Mouse (Mus musculus): ENCODE data around the gene AC153137.1. TPM values are rescaled to one million over a fixed set of nuclear protein-coding genes. Genes with fewer than 3 reads are reported as not detected.
A peak's percentile ranks its signal among the peaks of the same experiment; 100 is the strongest.
"Not testable (repeated sequence)": the region's sequence is repeated elsewhere in the genome, so short reads cannot be mapped to it uniquely, and the experiment has no call there.

Gene AC153137.1
- total RNA-seq (2015), result not detected in 2 replicates
- not detected in 2 replicates for total RNA-seq (2017)

GRCm38 (mm10) chr1:30977868-30978267 lies at the start of gene AC153137.1:
Gene AC153137.1 (minus strand): TSS chr1:30977968.
- not testable (repeated sequence) for ATAC-seq (replicated peaks; ENCODE audit: poor library complexity)

GRCm38 (mm10) chr1:31023173-31023572 lies 45.4 kb upstream of the AC153137.1 start:
- ATAC-seq (replicated peaks; ENCODE audit: poor library complexity), result no peak

- no peak for ATAC-seq (replicated peaks; ENCODE audit: poor library complexity)
Observed at GRCm38 (mm10) chr1:31019283-31019682, 41.5 kb upstream of the AC153137.1 start.

GRCm38 (mm10) chr1:31017377-31017776 lies 39.6 kb upstream of the AC153137.1 start:
- ATAC-seq (replicated peaks; ENCODE audit: poor library complexity), result no peak

GRCm38 (mm10) chr1:31016068-31016467 lies 38.3 kb upstream of the AC153137.1 start:
- no peak for ATAC-seq (replicated peaks; ENCODE audit: poor library complexity)

DNA sequence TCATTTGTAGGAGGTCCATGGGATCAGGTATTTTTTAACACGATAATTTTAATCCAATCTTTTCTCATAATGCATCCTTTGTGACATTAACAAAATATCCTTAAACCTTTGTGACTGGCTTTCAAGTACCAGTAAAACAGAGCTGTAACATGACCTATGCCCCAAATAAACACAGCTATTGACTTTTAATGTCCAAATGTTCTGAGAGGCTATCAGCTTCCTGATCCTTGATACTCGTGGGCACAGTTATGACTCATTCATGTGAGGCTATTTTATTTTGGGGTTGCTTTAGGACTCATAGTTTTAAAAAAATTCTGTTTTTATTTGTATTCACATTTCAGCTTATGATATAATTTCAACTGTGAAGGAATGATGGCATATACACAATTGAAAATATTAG lies 37.5 kb upstream of the AC153137.1 start:
- ATAC-seq (replicated peaks; ENCODE audit: poor library complexity), result no peak

- ATAC-seq (replicated peaks; ENCODE audit: poor library complexity), result not testable (repeated sequence)
Observed at GRCm38 (mm10) chr1:30977239-30977638, 529 bp downstream of the AC153137.1 start.

- no peak for ATAC-seq (replicated peaks; ENCODE audit: poor library complexity)
Observed at GRCm38 (mm10) chr1:30951795-30952194, 26.0 kb downstream of the AC153137.1 start.

GRCm38 (mm10) chr1:30950456-30950835 lies 27.3 kb downstream of the AC153137.1 start:
- no peak for ATAC-seq (replicated peaks; ENCODE audit: poor library complexity)

- peak; percentile 79 for ATAC-seq (replicated peaks; ENCODE audit: poor library complexity)
Observed at GRCm38 (mm10) chr1:30949710-30950455, 27.9 kb downstream of the AC153137.1 start.

- ATAC-seq (replicated peaks; ENCODE audit: poor library complexity), result peak; percentile 18
Observed at GRCm38 (mm10) chr1:30948950-30949639, 28.7 kb downstream of the AC153137.1 start.

- ATAC-seq (replicated peaks; ENCODE audit: poor library complexity), result peak; percentile 12
Observed at GRCm38 (mm10) chr1:30948361-30948949, 29.3 kb downstream of the AC153137.1 start.

- no peak for ATAC-seq (replicated peaks; ENCODE audit: poor library complexity)
Observed at GRCm38 (mm10) chr1:30945136-30945535, 32.6 kb downstream of the AC153137.1 start.

- no peak for ATAC-seq (replicated peaks; ENCODE audit: poor library complexity)
Observed at GRCm38 (mm10) chr1:30940571-30940970, 37.2 kb downstream of the AC153137.1 start.

DNA sequence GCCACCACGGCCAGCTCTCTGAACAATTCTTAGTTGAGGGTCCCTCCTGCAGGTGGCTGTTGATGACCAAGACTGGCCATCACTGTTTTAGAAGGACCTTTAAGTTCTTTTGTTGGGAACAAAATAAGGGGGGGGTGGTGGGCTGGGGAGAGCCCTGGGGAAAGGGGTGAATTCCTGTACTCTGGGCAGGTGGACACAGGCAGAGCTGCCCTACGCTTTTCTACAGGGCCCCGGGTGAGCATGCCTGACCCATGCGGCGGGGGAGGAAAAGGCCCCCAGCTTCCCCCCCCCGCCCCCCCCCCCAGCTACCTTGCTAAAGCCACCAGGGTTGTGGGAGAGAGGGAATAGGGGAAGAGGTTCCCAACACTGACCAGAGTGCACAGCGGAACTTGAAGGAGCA lies 39.4 kb downstream of the AC153137.1 start:
- ATAC-seq (replicated peaks; ENCODE audit: poor library complexity), result no peak

DNA sequence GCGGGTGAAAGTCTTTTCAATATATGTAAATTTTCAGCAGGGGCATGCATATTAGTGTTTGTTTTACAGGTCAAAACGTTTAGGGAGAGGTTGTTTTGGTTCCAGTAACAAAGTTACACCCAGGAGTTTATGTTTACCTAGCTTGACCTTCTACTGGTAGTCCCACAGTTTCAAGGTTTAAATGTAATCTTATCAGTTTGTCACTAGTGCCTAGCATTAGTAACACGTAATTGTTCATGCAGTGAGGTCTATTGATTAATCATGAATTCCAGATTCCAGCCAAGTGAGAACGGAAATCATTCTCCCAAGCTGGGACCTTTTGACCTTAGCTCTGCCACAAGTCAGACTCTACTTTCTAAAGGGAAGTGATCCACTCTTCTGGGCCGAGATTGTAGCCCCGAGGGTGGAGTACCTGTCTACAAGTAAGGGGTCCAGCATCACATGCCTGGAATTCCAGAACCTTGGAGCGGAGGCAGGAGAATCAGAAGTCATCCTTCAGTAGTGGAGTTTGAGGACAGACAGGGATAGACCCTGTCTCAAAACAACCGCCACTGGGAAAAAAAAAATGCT lies 40.3 kb downstream of the AC153137.1 start:
- no peak for ATAC-seq (replicated peaks; ENCODE audit: poor library complexity)

GRCm38 (mm10) chr1:30936488-30936887 lies 41.3 kb downstream of the AC153137.1 start:
- no peak for ATAC-seq (replicated peaks; ENCODE audit: poor library complexity)

DNA sequence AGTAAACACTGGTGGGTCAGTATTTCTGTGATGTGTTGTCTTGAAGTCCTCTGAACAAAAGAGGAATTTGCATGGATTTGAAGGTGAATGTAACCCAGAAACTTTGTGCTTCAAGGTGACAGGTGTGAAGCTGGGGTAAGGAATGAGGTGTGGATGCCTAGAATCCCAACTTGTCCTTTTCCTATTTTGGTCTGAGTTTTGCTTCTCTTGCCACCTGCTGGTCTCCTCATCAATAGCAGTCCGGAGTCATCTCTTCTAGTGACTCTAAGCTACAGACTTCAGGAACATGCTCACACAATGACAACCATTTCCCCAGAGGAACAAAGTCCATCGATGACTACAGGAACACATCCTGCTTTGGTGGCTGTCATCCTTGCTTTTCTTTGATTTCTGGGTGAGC lies 46.9 kb downstream of the AC153137.1 start:
- ATAC-seq (replicated peaks; ENCODE audit: poor library complexity), result no peak

- ATAC-seq (replicated peaks; ENCODE audit: poor library complexity), result peak; percentile 99
Observed at GRCm38 (mm10) chr1:30930194-30930593, 47.6 kb downstream of the AC153137.1 start.

Measured in megakaryocyte progenitor cell, adult 5-6 weeks (primary cell).